Mouse (Mus musculus) brain, embryonic 14.5 days (tissue): ENCODE results near the gene 4921536K21Rik.

Source experiments
- CTCF ChIP-seq: fragments of 200-500 bp; IDR thresholded peaks from 2 replicates; pipeline ENCODE4 v1.5.1; 2012; ENCODE audit warnings: inconsistent platforms, mild to moderate bottlenecking, moderate library complexity, borderline replicate concordance; ENCODE audit not compliant: insufficient read depth, insufficient read length; ENCODE audit errors: extremely low read depth
- POLR2A ChIP-seq: fragments of 200-500 bp; IDR thresholded peaks from 2 replicates; pipeline ENCODE4 v1.6.1; 2012; ENCODE audit warnings: mild to moderate bottlenecking, inconsistent platforms, borderline replicate concordance; ENCODE audit not compliant: poor library complexity, insufficient read depth, insufficient read length, severe bottlenecking; ENCODE audit errors: extremely low read depth

DNA sequence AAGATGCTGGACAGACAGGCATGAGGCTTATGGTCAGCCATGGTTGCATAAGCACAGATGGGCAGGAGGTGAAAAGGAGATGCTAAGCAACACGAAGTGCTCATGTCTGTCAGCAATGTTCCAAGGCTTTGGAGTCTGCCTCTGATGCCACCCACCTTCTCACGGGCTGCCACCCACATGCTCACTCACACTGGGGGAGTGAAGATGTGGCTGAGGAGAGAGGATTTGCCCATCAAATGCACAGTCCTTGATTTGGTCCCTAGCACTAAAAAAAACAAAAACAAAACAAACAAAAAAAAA, 44.6 kb downstream of the 4921536K21Rik start:
- TF ChIP-seq POLR2A (no peak), CTCF (no peak)
